Mouse (Mus musculus): ENCODE results near the gene Stx12.

The Stx12 gene

GRCm38 (mm10) chr4:132871116-132871515, 13.2 kb downstream of the Stx12 start:
- in situ Hi-C loops (cut with MboI, MseI): no loop called here

- in situ Hi-C loops (cut with MboI, MseI): no loop called here
Measured at GRCm38 (mm10) chr4:132864856-132865255, 19.5 kb downstream of the Stx12 start.

GRCm38 (mm10) chr4:132863012-132863411, 21.3 kb downstream of the Stx12 start:
- in situ Hi-C loops (cut with MboI, MseI): no loop called here

- in situ Hi-C loops (cut with MboI, MseI): no loop called here
Measured at GRCm38 (mm10) chr4:132860880-132861279, 23.4 kb downstream of the Stx12 start.

GRCm38 (mm10) chr4:132843705-132844071, 40.6 kb downstream of the Stx12 start:
- in situ Hi-C loops (cut with MboI, MseI): no loop called here

- in situ Hi-C loops (cut with MboI, MseI): no loop called here
Measured at GRCm38 (mm10) chr4:132842970-132843704, 41.2 kb downstream of the Stx12 start, which contains the start of gene Ppp1r8. Ppp1r8 (minus strand) TSS chr4:132843169.

GRCm38 (mm10) chr4:132842281-132842906, 41.9 kb downstream of the Stx12 start:
- in situ Hi-C loops (cut with MboI, MseI): no loop called here

- in situ Hi-C loops (cut with MboI, MseI): no loop called here
Measured at GRCm38 (mm10) chr4:132841493-132841892, 42.8 kb downstream of the Stx12 start.

GRCm38 (mm10) chr4:132823614-132824366, 60.5 kb downstream of the Stx12 start:
- in situ Hi-C loops (cut with MboI, MseI): loop anchor here (5.0 kb wide), 1 partner anchor 41 kb away; no protein-coding TSS in a partner anchor

GRCm38 (mm10) chr4:132818442-132818841, 65.9 kb downstream of the Stx12 start:
- in situ Hi-C loops (cut with MboI, MseI): no loop called here

- in situ Hi-C loops (cut with MboI, MseI): no loop called here
Measured at GRCm38 (mm10) chr4:132816855-132817254, 67.5 kb downstream of the Stx12 start.

- in situ Hi-C loops (cut with MboI, MseI): no loop called here
Measured at GRCm38 (mm10) chr4:132816404-132816803, 67.9 kb downstream of the Stx12 start.

GRCm38 (mm10) chr4:132809621-132810020, 74.7 kb downstream of the Stx12 start:
- in situ Hi-C loops (cut with MboI, MseI): no loop called here

GRCm38 (mm10) chr4:132807771-132808641, 76.3 kb downstream of the Stx12 start:
- in situ Hi-C loops (cut with MboI, MseI): no loop called here

GRCm38 (mm10) chr4:132806620-132807191, 77.6 kb downstream of the Stx12 start:
- in situ Hi-C loops (cut with MboI, MseI): no loop called here

GRCm38 (mm10) chr4:132805599-132806197, 78.6 kb downstream of the Stx12 start:
- in situ Hi-C loops (cut with MboI, MseI): no loop called here

GRCm38 (mm10) chr4:132805146-132805545, 79.2 kb downstream of the Stx12 start:
- in situ Hi-C loops (cut with MboI, MseI): no loop called here

- in situ Hi-C loops (cut with MboI, MseI): no loop called here
Measured at GRCm38 (mm10) chr4:132804331-132804730, 80.0 kb downstream of the Stx12 start.

GRCm38 (mm10) chr4:132803876-132804275, 80.4 kb downstream of the Stx12 start:
- in situ Hi-C loops (cut with MboI, MseI): no loop called here

All from T-helper 1 cell (primary cell).